Mouse (Mus musculus): ENCODE data around the gene Amelx. TPM values are rescaled to one million over a fixed set of nuclear protein-coding genes. Genes with fewer than 3 reads are reported as not detected.

The Amelx gene
- polyA plus RNA-seq (2012; rRNA removed), result 1.8 and 2.4 TPM in 2 replicates

GRCm38 (mm10) chrX:169187100-169187499 lies at the start of gene Amelx:
TSS of gene Amelx (minus strand) at chrX:169187200.
- TF ChIP-seq CTCF (IDR thresholded peaks at IDR 0.05; ENCODE audit: borderline replicate concordance, control insufficient read depth, extremely low read depth, insufficient read depth, low read length, poor library complexity) (no peak), POLR2A (IDR thresholded peaks at IDR 0.05; ENCODE audit: control insufficient read depth, extremely low read depth, insufficient read depth, low read length, poor library complexity) (no peak)
- H3K27ac ChIP-seq (ENCODE audit: control insufficient read depth, insufficient read depth, low read length), result no peak within 1 kb of the TSS
- H3K27me3 ChIP-seq (ENCODE audit: control insufficient read depth, insufficient read depth, low read length), result no peaks in the 10 kb centered on the region
- DNase-seq, result no peak
- H3K4me3 ChIP-seq (ENCODE audit: control insufficient read depth, insufficient read depth, low read length), result no peak within 1 kb of the TSS
- no peaks in the 10 kb centered on the region for H3K4me1 ChIP-seq (replicated peaks; ENCODE audit: control insufficient read depth, insufficient read depth, low read length)
- H3K36me3 ChIP-seq (ENCODE audit: control insufficient read depth, insufficient read depth, low read length), result no peaks in the 10 kb centered on the region
- 94% methylated on average over 5 of the region's 5 CpGs for WGBS

GRCm38 (mm10) chrX:169222357-169223062 lies 35.5 kb upstream of the Amelx start:
- no peak overlapping the region for H3K4me3 ChIP-seq (ENCODE audit: control insufficient read depth, insufficient read depth, low read length)
- no peaks in the 10 kb centered on the region for H3K4me1 ChIP-seq (replicated peaks; ENCODE audit: control insufficient read depth, insufficient read depth, low read length)
- H3K27me3 ChIP-seq (ENCODE audit: control insufficient read depth, insufficient read depth, low read length), result no peaks in the 10 kb centered on the region
- no peak for DNase-seq
- WGBS, result 90% methylated on average over 3 of the region's 3 CpGs
- TF ChIP-seq CTCF (IDR thresholded peaks at IDR 0.05; ENCODE audit: borderline replicate concordance, control insufficient read depth, extremely low read depth, insufficient read depth, low read length, poor library complexity) (no peak), POLR2A (IDR thresholded peaks at IDR 0.05; ENCODE audit: control insufficient read depth, extremely low read depth, insufficient read depth, low read length, poor library complexity) (no peak)
- no peak overlapping the region for H3K27ac ChIP-seq (ENCODE audit: control insufficient read depth, insufficient read depth, low read length)
- H3K36me3 ChIP-seq (ENCODE audit: control insufficient read depth, insufficient read depth, low read length), result no peaks in the 10 kb centered on the region

DNA sequence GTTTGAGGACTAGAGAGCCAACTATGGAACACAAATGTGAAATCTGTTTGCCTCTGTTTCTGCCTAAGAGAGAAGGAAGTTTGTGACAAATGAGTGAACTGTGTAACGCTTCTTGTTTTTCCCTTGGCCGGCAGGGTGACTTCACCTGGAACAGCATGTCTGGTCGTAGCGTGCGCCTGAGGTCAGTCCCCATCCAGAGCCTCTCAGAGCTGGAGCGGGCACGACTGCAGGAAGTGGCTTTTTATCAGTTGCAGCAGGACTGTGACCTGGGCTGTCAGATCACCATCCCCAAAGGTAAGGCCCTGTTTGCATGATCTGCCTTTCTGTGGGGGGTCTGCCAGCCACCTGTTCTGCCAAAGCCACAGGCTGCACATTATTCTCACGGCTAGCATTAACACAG lies 33.1 kb upstream of the Amelx start:
- no peak overlapping the region for H3K4me3 ChIP-seq (ENCODE audit: control insufficient read depth, insufficient read depth, low read length)
- no peak overlapping the region for H3K27ac ChIP-seq (ENCODE audit: control insufficient read depth, insufficient read depth, low read length)
- WGBS, result 16% methylated on average over 8 of the region's 8 CpGs
- TF ChIP-seq CTCF (IDR thresholded peaks at IDR 0.05; ENCODE audit: borderline replicate concordance, control insufficient read depth, extremely low read depth, insufficient read depth, low read length, poor library complexity) (no peak), POLR2A (IDR thresholded peaks at IDR 0.05; ENCODE audit: control insufficient read depth, extremely low read depth, insufficient read depth, low read length, poor library complexity) (no peak)
- DNase-seq, result no peak
- H3K4me1 ChIP-seq (replicated peaks; ENCODE audit: control insufficient read depth, insufficient read depth, low read length), result no peaks in the 10 kb centered on the region
- no peaks in the 10 kb centered on the region for H3K27me3 ChIP-seq (ENCODE audit: control insufficient read depth, insufficient read depth, low read length)
- H3K36me3 ChIP-seq (ENCODE audit: control insufficient read depth, insufficient read depth, low read length), result no peaks in the 10 kb centered on the region

DNA sequence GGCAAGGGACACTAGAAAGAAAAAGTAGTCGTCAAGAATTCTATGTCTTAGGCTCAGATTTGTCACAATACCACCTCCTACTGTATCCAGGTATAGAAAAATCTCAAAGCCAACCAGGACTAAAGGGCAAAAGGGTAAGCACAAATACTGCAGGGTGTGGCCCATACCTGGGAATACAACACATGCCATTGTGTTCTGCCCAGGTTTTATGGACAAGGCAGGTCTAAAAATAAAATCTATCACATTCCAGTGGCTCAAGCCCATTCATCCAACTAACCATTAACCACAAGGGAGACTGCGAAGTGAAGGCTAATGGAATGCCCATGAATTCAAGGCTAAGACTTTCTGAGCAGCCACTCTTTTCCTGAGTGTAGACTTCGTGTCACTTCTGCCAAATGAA lies 23.0 kb upstream of the Amelx start:
- no peak for DNase-seq

DNA sequence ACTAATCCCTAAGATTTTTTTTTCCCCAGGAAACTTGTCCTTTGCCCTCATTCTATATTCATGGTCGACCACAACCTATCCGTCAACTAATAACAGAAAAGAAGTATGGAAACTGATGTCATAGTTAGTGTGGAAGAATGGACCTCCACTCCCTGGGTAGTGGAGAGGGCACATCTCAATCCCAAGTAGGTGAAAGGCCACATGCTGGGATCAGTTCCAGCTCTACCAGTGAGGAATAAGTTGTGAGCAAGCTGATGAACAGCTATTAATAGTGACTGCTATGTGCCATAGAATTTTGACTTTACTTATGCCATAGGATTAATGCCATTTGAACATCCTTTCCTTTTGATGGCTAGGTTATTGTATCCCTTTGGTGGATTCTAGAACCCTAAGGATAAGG lies 8.4 kb downstream of the Amelx start:
- no peaks in the 10 kb centered on the region for H3K36me3 ChIP-seq (ENCODE audit: control insufficient read depth, insufficient read depth, low read length)
- H3K27ac ChIP-seq (ENCODE audit: control insufficient read depth, insufficient read depth, low read length), result no peak overlapping the region
- H3K4me3 ChIP-seq (ENCODE audit: control insufficient read depth, insufficient read depth, low read length), result no peak overlapping the region
- DNase-seq, result no peak
- WGBS, result 93% methylated on average over 2 of the region's 2 CpGs
- H3K4me1 ChIP-seq (replicated peaks; ENCODE audit: control insufficient read depth, insufficient read depth, low read length), result no peaks in the 10 kb centered on the region
- no peaks in the 10 kb centered on the region for H3K27me3 ChIP-seq (ENCODE audit: control insufficient read depth, insufficient read depth, low read length)
- no peak for TF ChIP-seq CTCF (IDR thresholded peaks at IDR 0.05; ENCODE audit: borderline replicate concordance, control insufficient read depth, extremely low read depth, insufficient read depth, low read length, poor library complexity)
- no peak for TF ChIP-seq POLR2A (IDR thresholded peaks at IDR 0.05; ENCODE audit: control insufficient read depth, extremely low read depth, insufficient read depth, low read length, poor library complexity)

More for the DNA sequence above, 23.0 kb upstream of the Amelx start:
- Histone ChIP-seq H3K27me3 (ENCODE audit: control insufficient read depth, insufficient read depth, low read length) (no peaks in the 10 kb centered on the region), H3K27ac (ENCODE audit: control insufficient read depth, insufficient read depth, low read length) (no peak overlapping the region), H3K4me3 (ENCODE audit: control insufficient read depth, insufficient read depth, low read length) (no peak overlapping the region), H3K4me1 (replicated peaks; ENCODE audit: control insufficient read depth, insufficient read depth, low read length) (no peaks in the 10 kb centered on the region), H3K36me3 (ENCODE audit: control insufficient read depth, insufficient read depth, low read length) (no peaks in the 10 kb centered on the region)
- TF ChIP-seq POLR2A (IDR thresholded peaks at IDR 0.05; ENCODE audit: control insufficient read depth, extremely low read depth, insufficient read depth, low read length, poor library complexity), result no peak
- no peak for TF ChIP-seq CTCF (IDR thresholded peaks at IDR 0.05; ENCODE audit: borderline replicate concordance, control insufficient read depth, extremely low read depth, insufficient read depth, low read length, poor library complexity)
- 99% methylated on average over 3 of the region's 3 CpGs for WGBS

DNA sequence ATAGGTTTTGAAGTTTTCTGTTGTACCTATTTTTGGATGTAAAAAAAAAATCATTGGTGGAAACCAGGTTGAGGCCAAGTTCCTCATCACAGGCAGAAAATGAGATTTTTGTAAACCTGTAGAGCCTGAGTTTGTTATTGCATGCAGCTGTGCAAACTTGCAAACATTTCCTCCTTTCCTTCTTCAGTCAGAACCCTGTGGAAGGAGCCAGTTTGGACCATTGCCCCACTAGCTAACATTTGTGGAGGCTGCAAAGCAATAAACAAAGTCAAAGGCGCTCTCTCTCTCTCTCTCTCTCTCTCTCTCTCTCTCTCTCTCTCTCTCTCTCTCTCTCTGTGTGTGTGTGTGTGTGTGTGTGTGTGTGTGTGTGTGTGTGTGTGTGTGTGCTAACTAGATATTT lies 13.2 kb downstream of the Amelx start:
- DNase-seq, result no peak
- WGBS, result 100% methylated on average over 1 of the region's 1 CpGs
- Histone ChIP-seq H3K27ac (ENCODE audit: control insufficient read depth, insufficient read depth, low read length) (no peak overlapping the region), H3K36me3 (ENCODE audit: control insufficient read depth, insufficient read depth, low read length) (no peaks in the 10 kb centered on the region), H3K27me3 (ENCODE audit: control insufficient read depth, insufficient read depth, low read length) (no peaks in the 10 kb centered on the region), H3K4me3 (ENCODE audit: control insufficient read depth, insufficient read depth, low read length) (no peak overlapping the region), H3K4me1 (replicated peaks; ENCODE audit: control insufficient read depth, insufficient read depth, low read length) (no peaks in the 10 kb centered on the region)
- TF ChIP-seq POLR2A (IDR thresholded peaks at IDR 0.05; ENCODE audit: control insufficient read depth, extremely low read depth, insufficient read depth, low read length, poor library complexity), result no peak
- TF ChIP-seq CTCF (IDR thresholded peaks at IDR 0.05; ENCODE audit: borderline replicate concordance, control insufficient read depth, extremely low read depth, insufficient read depth, low read length, poor library complexity), result no peak
